Mouse (Mus musculus) neutrophil, adult 83 days (primary cell): ENCODE data around the gene Gm21258. TPM values are rescaled to one million over a fixed set of nuclear protein-coding genes. Genes with fewer than 3 reads are reported as not detected.

Source experiments
- total RNA-seq, 2 experiments: library from RNA; stranded (reverse); gene quantifications; one replicate each; pipeline ENCODE4 v1.2.4; 2023

Gm21258 gene
- total RNA-seq, result not detected

GRCm38 (mm10) chrY:52779740-52780139 is at the start of gene Gm21258:
Gene Gm21258, plus strand, starts transcription at chrY:52780040.

